Mouse (Mus musculus): ENCODE measurements around the gene Grem1.

The Grem1 gene

DNA sequence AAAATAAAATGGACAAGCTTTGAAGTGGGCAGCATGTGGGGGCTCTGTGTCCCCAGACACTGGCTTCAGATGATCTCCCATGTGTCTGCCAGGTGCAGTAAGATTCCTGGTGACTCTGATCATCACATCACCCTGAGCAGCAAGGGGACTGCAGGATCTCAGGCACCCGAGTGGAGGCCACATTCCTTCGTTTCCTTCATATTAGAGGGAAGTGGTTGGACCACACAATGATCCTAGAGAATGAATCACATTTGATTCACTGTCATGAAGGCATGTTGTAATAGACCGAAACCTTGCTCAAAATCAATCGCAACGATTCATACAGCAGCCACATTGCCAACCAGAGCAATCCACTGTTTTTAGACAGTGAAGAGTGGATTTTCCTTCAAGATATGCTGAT is 6.5 kb upstream of the Grem1 start:
- in situ Hi-C loops (cut with MboI; ENCODE audit: low sequenced_read_pairs), result no loop called here

DNA sequence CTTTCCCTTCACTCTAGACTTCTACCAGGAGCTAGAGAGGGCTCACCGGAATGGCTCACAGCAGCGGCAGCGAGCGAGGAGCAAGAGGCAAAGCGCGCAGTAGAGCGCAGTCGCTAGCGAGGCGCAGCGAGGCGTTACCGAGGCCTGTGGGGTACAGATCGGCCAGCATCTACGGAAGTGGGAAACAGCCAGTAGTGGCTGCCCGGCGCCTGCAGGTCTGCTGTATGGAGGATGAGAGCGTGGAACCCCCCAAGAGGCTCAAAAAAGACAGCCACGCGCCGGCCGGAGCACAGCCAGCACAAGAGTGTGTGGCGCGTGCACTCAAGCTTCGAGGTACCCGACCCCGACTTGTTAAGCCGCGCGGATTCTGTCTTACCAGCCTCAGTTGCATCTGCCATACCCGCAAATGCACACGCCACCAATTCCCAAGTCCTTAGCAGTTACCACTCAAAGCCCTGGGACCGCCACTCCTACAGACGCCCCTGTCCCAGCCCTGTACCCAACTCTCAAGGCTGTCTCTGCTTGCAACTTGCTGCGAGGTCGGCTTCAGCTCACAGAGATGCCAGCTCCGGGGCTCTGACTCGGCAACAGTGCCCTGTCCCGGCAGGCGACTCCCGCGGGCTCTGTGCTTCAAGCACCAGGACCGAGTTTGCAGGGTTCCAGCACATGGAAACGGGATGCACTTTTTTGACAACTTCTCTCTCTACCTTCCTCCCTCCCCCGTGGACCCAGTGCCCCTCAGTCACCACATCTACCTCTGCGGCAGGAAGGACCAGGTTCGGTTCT is 728 bp downstream of the Grem1 start:
- in situ Hi-C loops (cut with MboI; ENCODE audit: low sequenced_read_pairs), result no loop called here

DNA sequence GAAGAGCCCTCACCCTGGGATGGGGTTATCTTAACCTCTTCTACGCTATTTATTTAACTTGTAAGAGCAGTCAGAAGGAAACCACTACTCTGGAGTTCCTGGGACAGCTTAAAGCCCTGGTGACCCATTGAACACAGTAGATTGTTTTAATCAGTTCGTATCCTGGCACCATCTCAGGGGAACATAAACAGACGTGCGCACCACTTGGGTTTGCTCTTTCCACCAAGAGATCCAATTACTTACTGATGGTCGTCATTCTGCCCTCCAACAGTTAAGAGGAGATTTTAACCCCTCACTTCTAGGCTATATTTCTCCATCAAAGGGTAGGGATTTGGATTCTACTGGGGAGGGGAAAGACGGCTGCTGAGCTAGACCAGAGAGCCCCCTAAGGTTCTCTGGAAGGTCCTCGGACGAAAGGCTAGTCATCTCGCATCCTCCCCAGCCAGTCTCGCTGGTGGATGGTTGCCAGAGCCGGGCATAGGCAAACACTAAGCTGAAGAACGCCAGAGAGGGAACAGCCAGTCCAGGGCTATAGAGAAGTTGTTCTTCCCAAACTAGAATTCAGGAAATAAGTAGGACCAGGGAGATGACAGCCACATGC is 1.4 kb downstream of the Grem1 start:
- in situ Hi-C loops (cut with MboI; ENCODE audit: low sequenced_read_pairs), result no loop called here

DNA sequence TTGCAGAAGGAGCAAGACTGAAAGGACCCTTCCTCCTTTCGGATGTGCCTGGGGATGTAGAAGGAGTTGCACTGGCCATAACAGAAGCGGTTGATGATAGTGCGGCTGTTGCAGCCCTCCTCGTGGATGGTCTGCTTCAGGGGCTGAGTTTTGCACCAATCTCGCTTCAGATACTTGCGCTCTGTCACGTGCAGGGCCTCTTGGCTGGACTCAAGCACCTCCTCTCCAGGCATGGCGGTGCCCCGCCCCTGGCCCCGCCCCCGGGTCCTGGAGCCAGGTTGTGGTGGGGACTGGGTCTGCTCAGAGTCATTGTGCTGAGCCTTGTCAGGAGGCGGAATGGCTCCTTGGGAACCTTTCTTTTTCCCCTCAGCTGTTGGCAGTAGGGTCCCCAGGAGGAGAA is 8.7 kb downstream of the Grem1 start:
- in situ Hi-C loops (cut with MboI; ENCODE audit: low sequenced_read_pairs), result no loop called here

DNA sequence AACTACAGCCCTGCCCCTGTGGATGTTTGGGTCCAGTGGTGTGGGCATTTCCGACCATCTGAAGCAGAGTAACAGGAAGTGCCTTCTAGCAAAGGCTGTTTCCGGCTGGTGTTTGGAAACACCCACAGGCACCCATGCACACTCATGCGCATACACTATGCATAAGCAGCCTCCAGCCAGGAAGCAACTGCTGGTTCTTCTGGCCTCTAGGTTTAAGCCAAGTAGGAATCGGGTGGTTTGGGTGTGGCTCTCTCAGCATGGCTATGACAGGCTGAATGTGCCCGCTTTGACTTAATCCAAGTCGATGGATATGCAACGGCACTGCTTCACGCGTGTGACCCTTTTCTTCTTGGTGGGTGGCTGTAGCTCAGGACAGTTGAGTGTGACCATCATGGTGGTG is 9.1 kb downstream of the Grem1 start:
- in situ Hi-C loops (cut with MboI; ENCODE audit: low sequenced_read_pairs), result no loop called here

DNA sequence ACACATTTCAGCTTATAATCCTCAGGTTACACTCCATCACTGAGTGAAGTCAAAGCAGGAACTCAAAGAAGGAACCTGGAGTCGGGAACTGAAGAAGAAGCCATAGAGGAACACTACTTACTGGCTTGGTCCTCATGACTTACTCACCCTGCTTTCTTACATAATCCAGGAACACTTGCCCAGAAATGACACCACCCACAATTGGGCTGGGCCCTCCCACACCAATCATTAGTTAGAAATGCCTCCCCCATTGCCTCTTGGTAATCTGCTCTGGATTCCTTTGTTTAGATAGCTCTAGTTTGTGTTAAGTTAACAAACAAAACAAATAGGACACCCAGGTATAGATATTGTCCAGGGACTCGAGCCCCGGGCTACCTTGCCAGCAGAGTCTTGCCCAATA is 29.9 kb downstream of the Grem1 start:
- in situ Hi-C loops (cut with MboI; ENCODE audit: low sequenced_read_pairs), result no loop called here

DNA sequence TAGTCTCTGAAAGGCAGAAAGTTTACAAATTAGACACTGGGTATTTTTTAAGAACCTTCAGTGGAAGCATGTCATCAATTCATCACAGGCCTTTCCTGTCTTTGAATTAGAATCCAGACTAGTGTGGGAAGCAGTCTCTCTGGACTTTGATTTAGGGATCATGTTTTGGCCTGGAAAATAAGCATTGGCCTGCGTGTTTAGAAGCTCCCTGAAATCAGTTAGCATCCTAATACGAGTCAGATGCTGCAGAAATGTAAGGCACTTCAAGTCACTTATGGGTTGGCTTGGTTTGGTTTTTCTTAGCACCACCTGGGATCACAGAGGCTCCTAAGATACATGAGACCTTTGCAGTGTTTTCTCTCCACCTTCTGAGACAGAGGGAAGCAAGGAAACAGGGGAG is 43.6 kb downstream of the Grem1 start:
- in situ Hi-C loops (cut with MboI; ENCODE audit: low sequenced_read_pairs), result no loop called here

DNA sequence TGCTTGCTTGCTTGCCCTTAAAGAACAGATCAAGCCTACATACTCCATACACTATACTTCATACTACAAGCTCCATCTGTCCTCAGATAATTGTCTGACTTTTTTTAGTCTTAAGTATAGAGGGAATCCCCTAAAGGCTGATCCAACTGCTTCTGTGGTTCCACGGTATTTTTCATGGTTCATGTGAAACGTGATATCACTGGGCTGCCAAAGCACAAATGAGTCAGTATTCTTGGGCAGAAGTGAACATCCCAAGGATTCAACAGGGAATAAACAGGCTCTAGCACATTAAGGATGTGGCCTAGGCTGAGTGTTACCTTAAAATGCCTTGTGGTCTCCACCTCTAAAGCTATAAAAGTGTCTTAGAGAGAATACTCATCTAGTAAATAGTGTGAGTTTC is 45.0 kb downstream of the Grem1 start:
- in situ Hi-C loops (cut with MboI; ENCODE audit: low sequenced_read_pairs), result no loop called here

DNA sequence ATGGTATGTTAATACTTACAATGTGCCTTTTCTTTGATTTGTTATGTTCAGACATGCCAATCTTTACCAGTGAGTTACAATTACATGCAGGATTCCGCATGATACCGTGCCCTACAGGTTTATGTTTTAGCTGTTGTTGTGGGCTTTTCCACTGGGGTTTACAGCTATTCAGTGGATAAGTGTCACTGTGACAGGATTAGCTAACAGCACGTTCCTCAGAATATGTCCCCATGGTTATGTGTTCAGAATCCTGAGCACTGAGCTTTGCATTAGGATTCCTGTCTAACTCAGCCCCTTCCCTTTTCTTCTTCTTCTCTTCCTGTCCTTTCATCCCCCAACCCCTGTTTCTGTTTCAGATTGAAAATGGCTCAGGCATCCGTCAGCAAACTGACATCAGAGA is 50.9 kb downstream of the Grem1 start:
- in situ Hi-C loops (cut with MboI; ENCODE audit: low sequenced_read_pairs), result no loop called here

DNA sequence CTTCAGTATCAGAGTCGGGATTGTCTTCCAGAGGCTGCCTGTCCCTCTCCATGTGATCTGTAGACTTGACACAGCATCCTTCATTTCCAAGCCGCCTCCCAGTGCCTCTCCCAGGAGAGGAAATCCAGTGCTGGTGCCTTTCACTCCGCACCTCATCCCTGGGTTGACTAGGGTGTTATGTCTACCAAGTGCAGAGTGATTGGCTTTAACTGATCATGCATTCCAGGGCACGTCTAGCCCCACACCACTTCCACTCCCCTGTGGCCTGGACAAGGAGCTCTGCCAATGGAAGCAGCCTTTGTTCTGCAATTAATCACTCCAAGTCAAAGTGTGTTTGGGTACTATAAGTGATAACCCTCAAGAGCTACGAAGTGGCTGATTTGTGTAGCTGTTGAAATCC is 56.9 kb downstream of the Grem1 start:
- in situ Hi-C loops (cut with MboI; ENCODE audit: low sequenced_read_pairs), result no loop called here

DNA sequence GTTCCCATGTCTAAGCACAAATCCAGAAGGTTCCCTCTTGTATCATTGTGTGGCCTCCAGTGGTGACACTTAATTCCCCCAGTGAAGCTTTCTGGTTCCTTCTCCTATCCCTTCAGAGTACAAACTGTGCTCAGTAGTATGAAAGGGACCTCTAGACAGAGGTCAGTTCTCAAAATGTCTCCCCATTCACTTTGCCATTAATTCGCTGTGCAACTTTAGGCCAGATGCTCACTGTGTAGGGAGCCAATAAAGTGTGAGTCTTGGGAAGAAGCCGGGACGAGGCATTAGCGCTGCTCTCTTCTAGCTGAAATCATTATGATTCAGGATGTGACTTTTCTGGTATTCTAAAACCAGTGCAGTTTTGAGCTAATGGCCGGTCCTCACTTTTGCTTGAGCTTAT is 61.8 kb downstream of the Grem1 start:
- in situ Hi-C loops (cut with MboI; ENCODE audit: low sequenced_read_pairs), result no loop called here

DNA sequence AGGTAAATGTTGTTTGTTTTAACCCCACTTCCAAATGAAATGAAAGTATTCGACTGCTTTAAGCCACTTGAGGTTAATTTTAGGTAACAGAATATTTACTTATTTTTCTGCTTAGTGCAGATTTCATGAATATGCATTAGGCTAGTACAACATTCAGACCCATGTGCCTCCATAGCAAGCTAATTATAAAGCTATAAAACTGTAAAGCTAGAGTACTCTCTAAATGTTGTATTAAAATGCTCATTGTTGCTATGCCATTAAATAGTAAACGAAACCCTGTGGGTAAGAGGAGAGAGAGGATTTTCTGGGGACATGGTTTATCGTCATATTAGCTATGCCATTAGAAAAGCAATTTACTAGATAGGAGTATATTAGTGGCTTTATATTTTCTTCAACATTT is 62.2 kb downstream of the Grem1 start:
- in situ Hi-C loops (cut with MboI; ENCODE audit: low sequenced_read_pairs), result no loop called here

Data from CH12F3 (cell line).